Mouse (Mus musculus) left cerebral cortex, postnatal 14 days (tissue): ENCODE measurements around the gene Atp6v0e. TPM values are rescaled to one million over a fixed set of nuclear protein-coding genes. Genes with fewer than 3 reads are reported as not detected.

Experiments used
- DNase-seq, 2 experiments: peaks; one replicate each; pipeline ENCODE4 v3.0.0; 2021 to 2022; ENCODE audit warnings: low spot score in 2 of 2, mixed read lengths in 1 of 2
- intact Hi-C: fragments of 180-260 bp; cut with DNase I; formaldehyde crosslinking; loops from one replicate; pipeline ENCODE4 v1.15.1; 2025
- total RNA-seq, 2 experiments: library from RNA; stranded (reverse); gene quantifications; 2 replicates each; pipeline ENCODE4 v1.2.3; 2021

The Atp6v0e gene
- total RNA-seq, 2 experiments from 2014 or later = 36.7 to 45.8 TPM

- no peak for DNase-seq
- intact Hi-C loops = no loop called here
These were observed 27.1 kb upstream of the Atp6v0e start for GRCm38 (mm10) chr17:26635951-26636350.

GRCm38 (mm10) chr17:26637851-26638250 is 25.2 kb upstream of the Atp6v0e start:
- DNase-seq = no peak
- intact Hi-C loops = loop anchor here (1.0 to 2.0 kb wide), 2 partner anchors 129 to 172 kb away; no protein-coding TSS in a partner anchor

- intact Hi-C loops = loop anchor here (1.0 to 2.0 kb wide), 2 partner anchors 130 to 172 kb away; no protein-coding TSS in a partner anchor
- peak; percentile 61 to 77 for DNase-seq
These were observed 24.4 kb upstream of the Atp6v0e start for GRCm38 (mm10) chr17:26638655-26639054.

DNA sequence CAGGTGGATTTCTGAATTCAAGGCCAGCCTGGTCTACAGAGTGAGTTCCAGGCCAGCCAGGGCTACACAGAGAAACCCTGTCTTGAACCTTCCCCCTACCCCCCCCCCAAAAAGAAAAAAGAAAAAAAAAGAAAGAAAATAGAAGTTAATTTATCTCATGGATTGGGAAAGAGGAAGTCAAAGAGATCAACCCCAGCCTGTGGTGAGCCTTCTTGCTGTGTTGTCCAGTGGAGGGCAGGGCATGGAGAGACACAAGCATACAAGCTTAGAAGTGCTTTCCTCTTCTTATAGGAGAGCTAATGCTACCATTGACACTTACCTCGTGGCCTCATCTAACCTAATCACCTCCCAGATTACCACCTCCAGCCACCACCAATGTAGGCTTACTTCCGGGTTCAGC is 23.2 kb upstream of the Atp6v0e start:
- DNase-seq = no peak
- intact Hi-C loops = loop anchor here (2.0 kb wide), 1 partner anchor 131 kb away; no protein-coding TSS in a partner anchor

GRCm38 (mm10) chr17:26640286-26640740 is 22.7 kb upstream of the Atp6v0e start:
- intact Hi-C loops = no loop called here

DNA sequence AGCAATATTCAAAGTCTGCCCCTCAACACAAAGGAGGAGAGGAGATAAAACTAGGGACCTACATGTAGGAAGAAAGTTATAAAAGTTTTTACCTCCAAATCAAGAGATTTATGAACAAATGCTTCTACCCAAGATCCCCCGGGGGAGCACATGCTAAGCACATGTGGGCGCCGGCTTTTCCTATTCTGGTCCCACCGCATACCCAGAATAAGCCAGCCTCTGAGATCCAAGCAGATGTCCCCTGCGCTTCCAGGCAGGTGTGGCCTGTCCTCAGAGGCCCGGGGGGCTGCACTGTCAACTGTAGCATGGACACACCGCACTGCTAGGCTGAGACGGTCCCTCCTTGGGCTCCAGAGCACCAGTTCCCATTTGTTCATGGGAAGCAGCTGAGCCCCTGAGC is 19.6 kb upstream of the Atp6v0e start:
- no peak for DNase-seq
- intact Hi-C loops = no loop called here

More at GRCm38 (mm10) chr17:26640286-26640740, 22.7 kb upstream of the Atp6v0e start:
- no peak for DNase-seq

DNA sequence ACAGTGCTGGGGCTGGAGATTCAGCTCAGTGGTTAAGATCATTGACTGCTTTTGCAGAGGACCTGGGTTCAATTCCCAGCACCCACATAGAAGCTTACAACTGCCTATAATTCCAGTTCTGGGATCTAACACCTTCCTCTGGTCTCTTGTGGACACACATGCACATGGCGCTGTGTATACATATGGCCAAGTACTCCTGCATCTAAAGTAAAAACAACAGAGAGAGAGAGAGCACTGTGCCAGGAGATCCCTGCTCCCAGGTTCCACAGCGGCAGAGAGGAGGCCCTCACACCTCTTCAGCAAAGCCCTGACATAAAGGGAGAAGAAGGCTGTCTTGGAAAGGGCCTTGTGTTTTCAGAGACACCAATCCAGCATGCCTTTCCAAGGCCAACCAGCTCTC is 19.0 kb upstream of the Atp6v0e start:
- intact Hi-C loops = no loop called here
- no peak for DNase-seq

DNA sequence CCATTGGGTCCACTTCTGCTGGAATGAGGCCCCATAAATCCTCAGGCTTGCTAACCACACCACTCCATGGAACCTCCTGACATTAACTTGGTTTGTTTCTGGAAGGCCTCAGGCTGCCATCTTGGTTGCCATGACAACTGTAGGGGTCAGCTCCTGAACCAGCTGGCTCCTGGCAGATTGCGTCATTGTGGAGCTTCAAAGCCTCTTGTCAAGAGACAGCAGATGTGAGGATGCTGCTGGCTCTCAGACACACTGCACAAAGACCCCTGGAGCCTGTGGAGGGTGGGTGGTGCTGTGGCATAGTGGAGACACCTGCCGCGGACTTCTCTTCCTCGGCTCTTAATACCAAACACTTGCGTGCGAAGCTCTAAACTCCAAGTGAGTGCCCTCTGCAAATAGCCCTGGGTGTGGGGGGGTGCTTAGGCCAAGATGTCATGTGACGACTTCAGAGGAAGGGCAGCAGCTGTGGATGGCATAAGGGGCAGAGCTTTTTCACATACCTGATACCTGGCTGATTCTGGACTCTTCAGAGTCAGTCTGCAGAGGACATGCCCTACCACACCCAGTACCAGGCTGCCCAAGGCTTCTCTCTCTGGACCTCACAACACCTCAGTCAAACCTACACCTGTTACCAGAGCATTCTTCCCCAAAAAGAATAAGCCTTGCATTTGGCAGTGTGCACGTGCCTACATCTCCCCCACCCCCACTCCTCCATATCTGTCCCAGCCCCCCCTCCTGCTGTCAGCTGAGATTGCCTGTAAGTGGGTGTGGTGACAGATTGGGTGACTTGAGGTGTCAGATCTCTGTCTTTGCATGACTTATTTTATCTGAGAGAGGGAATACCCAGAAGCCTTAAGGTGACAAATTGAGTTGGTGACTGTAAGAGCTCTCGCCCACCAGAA is 18.3 kb upstream of the Atp6v0e start:
- peak in 1 of 2 experiments; percentile 78 for DNase-seq
- intact Hi-C loops = no loop called here

- DNase-seq = no peak
- intact Hi-C loops = no loop called here
These were observed 17.6 kb upstream of the Atp6v0e start for GRCm38 (mm10) chr17:26645411-26645854.

- DNase-seq = no peak
- intact Hi-C loops = no loop called here
These were observed 15.7 kb upstream of the Atp6v0e start for GRCm38 (mm10) chr17:26647283-26647682.

DNA sequence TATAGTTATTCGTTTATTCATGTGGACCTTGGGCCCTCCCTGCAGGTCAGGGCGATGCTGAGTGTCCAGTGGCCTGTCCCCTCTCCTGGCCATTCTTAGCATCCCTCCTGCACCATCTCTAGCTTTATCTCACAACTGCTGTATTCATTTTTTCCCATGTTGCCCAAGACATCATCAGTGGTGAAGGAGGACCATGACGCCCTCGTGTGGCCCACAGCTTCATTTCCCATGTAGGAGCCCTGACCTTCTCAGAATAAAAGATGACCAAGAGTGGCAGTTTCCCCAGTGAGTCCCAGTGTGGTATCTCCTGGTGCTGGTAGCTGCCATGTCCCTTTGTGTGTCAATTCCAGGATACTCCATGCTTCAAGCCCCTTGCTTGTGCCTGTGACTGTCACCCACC is 13.5 kb upstream of the Atp6v0e start:
- intact Hi-C loops = no loop called here
- no peak for DNase-seq

DNA sequence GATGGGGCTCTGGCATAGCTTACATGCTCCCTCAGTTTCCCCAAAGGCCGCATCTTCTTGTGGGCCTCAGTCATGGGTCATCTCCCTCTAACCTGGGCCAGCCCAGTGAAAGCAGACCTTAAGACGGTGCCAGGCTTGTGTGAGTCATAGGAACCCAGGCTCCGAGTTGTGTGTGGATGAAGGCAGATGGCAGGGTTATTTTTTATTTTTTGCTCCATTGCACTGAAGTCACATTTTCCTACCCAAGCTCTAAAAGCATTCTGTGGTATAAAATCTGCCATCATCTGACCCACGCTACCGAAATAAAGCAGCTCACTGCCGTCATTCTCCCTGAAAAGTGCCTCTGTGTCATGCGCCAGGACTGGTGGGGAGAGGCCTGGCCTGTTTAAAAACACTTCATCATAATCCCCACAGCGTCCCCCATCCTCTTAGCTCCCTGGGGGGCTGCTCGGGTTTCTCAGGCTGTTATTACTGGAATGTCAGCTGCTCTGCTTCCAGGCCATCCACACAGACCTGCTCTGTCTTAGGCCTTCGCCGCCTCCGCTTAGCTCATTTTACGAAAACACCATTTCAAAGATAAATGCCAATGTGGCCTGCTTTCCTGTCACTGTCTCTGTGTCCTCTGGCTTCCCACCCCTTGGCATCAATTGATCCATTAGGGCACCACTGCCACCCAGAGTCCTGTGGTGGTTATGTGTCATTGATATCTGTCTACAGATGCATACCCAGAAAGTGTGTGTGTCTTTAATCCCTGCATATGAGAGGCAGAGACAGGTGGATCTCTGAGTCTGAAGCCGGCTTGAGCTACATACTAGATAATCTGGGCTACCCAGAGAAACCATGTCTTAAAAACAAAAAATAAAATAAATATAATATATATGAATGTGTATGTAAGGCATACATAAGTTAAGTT is 12.3 kb upstream of the Atp6v0e start:
- peak in 1 of 2 experiments; percentile 68 for DNase-seq
- intact Hi-C loops = no loop called here

DNA sequence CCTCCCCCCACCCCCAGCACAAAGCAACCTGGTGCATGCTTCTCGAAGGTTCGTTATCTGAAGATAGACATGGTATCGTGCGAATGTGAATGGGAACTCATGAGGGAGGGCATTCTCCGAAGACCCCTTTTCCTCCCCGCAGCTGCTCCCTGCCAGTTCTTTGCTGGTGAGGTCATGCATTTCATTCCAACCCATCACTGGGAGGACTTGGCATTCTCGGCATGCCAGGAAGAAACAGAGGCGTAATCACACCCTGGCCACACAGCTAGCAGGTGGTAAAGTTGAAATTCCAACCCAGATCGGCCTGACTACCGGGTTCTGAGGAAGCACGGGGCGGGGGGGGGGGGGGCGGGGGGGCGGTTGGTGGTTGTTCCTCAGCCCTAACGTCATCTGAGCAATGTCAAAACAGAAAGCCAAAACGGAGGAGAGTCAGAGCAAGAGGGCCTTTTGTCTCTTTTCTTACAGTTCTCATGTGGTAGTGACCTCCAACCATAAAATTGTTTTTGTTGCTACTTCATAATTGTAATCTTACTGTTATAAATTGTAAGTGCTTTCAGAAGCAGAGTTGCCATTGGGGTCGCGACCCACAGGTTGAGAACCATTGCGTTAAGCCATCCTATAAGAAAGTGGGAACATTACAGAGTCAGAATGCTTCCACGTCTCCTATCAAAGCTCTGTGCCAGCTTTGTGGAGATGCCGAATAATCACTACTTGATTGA is 4.0 kb upstream of the Atp6v0e start:
- DNase-seq = no peak
- intact Hi-C loops = no loop called here

DNA sequence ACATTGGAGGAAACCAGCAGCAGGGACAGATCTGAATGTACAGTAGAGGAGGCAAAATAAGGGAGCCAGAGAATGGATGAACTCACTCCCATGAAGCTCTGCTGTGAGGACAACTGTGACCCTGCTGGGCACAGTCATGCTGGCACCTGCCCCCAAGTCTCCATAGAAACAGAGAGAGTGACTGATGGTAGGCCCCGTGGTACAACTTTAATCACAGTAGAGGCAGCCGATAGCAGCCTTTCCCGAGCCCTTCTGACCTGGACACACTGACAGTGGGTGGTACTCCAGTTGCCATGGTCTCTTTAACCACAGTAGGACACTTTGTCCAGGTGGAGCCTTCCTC is 3.5 kb upstream of the Atp6v0e start:
- intact Hi-C loops = no loop called here
- DNase-seq = no peak

DNA sequence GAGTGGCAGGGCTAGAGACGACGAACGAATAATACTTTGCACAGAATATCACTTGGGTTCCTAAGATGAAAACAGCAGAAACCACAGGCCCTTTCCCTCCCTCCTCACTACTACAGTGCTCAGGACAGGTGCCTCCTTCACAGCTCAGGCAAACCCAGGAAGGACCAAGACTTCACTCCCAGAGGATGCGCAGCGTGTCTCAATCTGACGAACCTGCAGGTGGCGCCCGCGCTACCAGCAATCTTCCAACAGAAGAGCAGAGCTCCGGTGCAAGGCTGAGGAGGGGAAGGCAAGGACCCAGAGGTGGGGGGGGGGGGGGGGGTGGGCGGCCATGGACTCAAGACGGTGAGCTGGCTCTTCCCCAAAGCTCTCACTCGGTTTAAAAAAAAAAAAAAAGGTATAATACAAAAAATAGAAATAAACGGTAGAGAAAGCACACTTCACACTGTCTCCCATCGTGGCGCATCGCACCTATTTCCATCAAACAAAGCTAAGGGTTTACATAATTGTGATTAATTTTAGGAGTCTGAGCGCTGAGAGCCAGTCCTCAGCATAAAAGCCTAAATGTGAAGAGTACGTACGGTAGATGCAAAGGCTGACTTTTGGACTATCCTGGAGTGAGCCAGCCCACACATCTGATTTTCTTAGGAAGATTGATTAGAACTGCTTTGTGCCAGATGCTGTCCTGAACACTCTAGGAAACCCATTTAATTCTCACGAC is 2.7 kb upstream of the Atp6v0e start:
- peak; percentile 93 for DNase-seq
- intact Hi-C loops = loop anchor here (5.0 kb wide), 2 partner anchors 122 to 227 kb away; partner anchors contain the start of gene Bnip1

DNA sequence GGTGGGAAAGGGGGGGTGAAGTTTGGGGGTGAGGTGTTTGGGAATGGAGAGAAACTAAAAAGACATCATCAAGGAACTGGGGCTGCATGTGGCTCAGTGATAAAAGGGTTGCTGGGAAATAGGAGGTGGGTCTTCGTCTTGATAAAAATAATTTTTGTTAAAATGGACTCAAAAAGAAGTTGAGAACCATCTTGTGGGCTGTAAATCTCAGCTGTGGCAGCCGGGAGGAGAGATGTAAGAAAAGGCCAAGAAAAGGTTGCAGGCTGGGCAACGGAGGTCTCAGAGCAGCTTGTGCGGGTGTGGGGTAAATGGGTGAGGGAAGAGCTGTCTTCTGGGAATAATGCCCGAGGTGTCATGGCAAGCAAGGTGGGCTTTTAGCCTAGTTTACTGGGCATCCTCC is 827 bp upstream of the Atp6v0e start:
- no peak for DNase-seq
- intact Hi-C loops = loop anchor here (5.0 kb wide), 2 partner anchors 120 to 225 kb away; partner anchors contain the start of gene Bnip1

- intact Hi-C loops = no loop called here
These were observed 2.6 kb downstream of the Atp6v0e start for GRCm38 (mm10) chr17:26665600-26665999.

GRCm38 (mm10) chr17:26671268-26671667 is 8.2 kb downstream of the Atp6v0e start:
- intact Hi-C loops = no loop called here
- DNase-seq = no peak

More at GRCm38 (mm10) chr17:26665600-26665999, 2.6 kb downstream of the Atp6v0e start:
- DNase-seq = no peak
